In the genomic region with DNA sequence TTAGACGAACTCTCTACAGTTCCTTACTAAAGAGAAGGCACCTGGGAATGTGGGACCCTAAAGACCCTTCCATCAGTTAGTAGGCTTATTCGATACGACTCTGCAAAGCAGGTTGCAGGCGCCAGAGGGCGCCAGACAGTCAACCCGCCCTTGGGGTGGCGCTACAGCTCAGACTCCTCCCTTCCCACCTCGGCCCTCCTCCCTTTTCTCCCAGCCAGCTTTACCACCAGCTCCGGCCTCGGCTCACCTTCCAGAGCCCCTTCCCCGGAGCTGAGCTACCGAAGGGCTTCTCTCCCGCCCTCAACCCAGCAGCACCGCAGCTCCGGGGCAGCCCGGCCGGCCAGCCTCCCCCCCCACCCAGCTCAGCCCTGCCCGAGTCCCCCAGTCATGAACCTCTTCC, we compare ENCODE assay signal across 8 mouse cellular contexts. TPM values are rescaled to one million over a fixed set of nuclear protein-coding genes. Genes with fewer than 3 reads are reported as not detected.
A peak's percentile ranks its signal among the peaks of the same experiment; 100 is the strongest.
DNase-seq lines count a peak whose midpoint lies in the region; ATAC-seq lines count a peak whose summit lies in the region.

A gene (plus strand): TSS at position 149 of the 400 bp plus-strand sequence.

- ATAC-seq in erythroid progenitor cell, adult 5-6 weeks (replicated peaks; ENCODE audit: low FRiP score, poor library complexity, severe bottlenecking), result peak; percentile 84
- ATAC-seq in heart, embryonic 13.5 days (ENCODE audit: extremely low read depth, insufficient number of reproducible peaks, low FRiP score, low TSS enrichment), result peak; percentile 48; the same call in 1 of the 2 replicates
- ATAC-seq in liver, embryonic 12.5 days, result peak; percentile 80
- ATAC-seq in stomach, embryonic 15.5 days (ENCODE audit: insufficient read depth, low FRiP score, low read depth), result peak; percentile 83

- peaks cover 38% of the 10 kb centered on the region for H3K36me3 ChIP-seq in heart, embryonic 13.5 days
- peaks cover 38% of the 10 kb centered on the region for H3K36me3 ChIP-seq in liver, embryonic 12.5 days
- H3K36me3 ChIP-seq in stomach, embryonic 15.5 days, result peaks cover 22% of the 10 kb centered on the region

- WGBS in heart, embryonic 13.5 days, result under 1% methylated on average over 18 of the region's 18 CpGs
- 0% methylated on average over 18 of the region's 18 CpGs for WGBS in liver, embryonic 12.5 days (ENCODE audit: insufficient replicate concordance)
- 1% methylated on average over 18 of the region's 18 CpGs for WGBS in stomach, embryonic 15.5 days

- peak within 1 kb of the TSS; percentile 97 for H3K9ac ChIP-seq in heart, embryonic 13.5 days
- peak within 1 kb of the TSS; percentile 89 for H3K9ac ChIP-seq in liver, embryonic 12.5 days
- H3K9ac ChIP-seq in stomach, embryonic 15.5 days, result peak within 1 kb of the TSS; percentile 92

- no peaks in the 10 kb centered on the region for H3K9me3 ChIP-seq in heart, embryonic 13.5 days
- H3K9me3 ChIP-seq in liver, embryonic 12.5 days (replicated peaks), result no peaks in the 10 kb centered on the region
- H3K9me3 ChIP-seq in stomach, embryonic 15.5 days, result no peaks in the 10 kb centered on the region

- peak within 1 kb of the TSS; percentile 76 for H3K4me3 ChIP-seq in heart, embryonic 13.5 days
- H3K4me3 ChIP-seq in liver, embryonic 12.5 days, result peak within 1 kb of the TSS; percentile 77
- peak within 1 kb of the TSS; percentile 60 for H3K4me3 ChIP-seq in stomach, embryonic 15.5 days (replicated peaks)

- H3K4me2 ChIP-seq in heart, embryonic 13.5 days, result peak within 1 kb of the TSS; percentile 88
- peak within 1 kb of the TSS; percentile 91 for H3K4me2 ChIP-seq in liver, embryonic 12.5 days
- peak within 1 kb of the TSS; percentile 84 for H3K4me2 ChIP-seq in stomach, embryonic 15.5 days

- H3K4me1 ChIP-seq in heart, embryonic 13.5 days, result peaks cover 50% of the 10 kb centered on the region
- peaks cover 42% of the 10 kb centered on the region for H3K4me1 ChIP-seq in liver, embryonic 12.5 days
- peaks cover 41% of the 10 kb centered on the region for H3K4me1 ChIP-seq in stomach, embryonic 15.5 days

- peak within 1 kb of the TSS; percentile 94 for H3K27ac ChIP-seq in heart, embryonic 13.5 days (replicated peaks)
- H3K27ac ChIP-seq in liver, embryonic 12.5 days, result peak within 1 kb of the TSS; percentile 87
- H3K27ac ChIP-seq in stomach, embryonic 15.5 days, result peak within 1 kb of the TSS; percentile 92

- peaks cover 45% of the 10 kb centered on the region for H3K27me3 ChIP-seq in heart, embryonic 13.5 days (replicated peaks)
- H3K27me3 ChIP-seq in liver, embryonic 12.5 days (replicated peaks), result peaks cover 47% of the 10 kb centered on the region
- peaks cover 37% of the 10 kb centered on the region for H3K27me3 ChIP-seq in stomach, embryonic 15.5 days (replicated peaks)

- DNase-seq in CD4-positive helper T cell, adult 2 months (ENCODE audit: low read depth, low spot score), result peak; percentile 90
- peak; percentile 73 for DNase-seq in brain, embryonic 18.5 days (ENCODE audit: low read depth, low spot score)
- DNase-seq in kidney, postnatal 10 days, result peak; percentile 94
- DNase-seq in natural killer cell, adult 2 months (ENCODE audit: low spot score in 2 of 2), result peak; percentile 80 to 88

RNA-seq across cellular contexts. Expression of the gene that starts here (rescaled TPM):
- total RNA-seq in erythroid progenitor cell, adult 5-6 weeks (2015; ENCODE audit: low replicate concordance), result 55.9 and 91.4 TPM in 2 replicates
- 31.2 and 39.1 TPM in 2 replicates for total RNA-seq in erythroid progenitor cell, adult 5-6 weeks (2017; ENCODE audit: low replicate concordance)
- 56.4 and 58.7 TPM in 2 replicates for polyA plus RNA-seq in heart, embryonic 13.5 days (2015; fragmentation: Nextera tagmentation; extraction: Ambion mirVana)
- polyA plus RNA-seq in liver, embryonic 12.5 days (2016; fragmentation: Nextera tagmentation; extraction: Ambion mirVana), result 24.2 and 25.6 TPM in 2 replicates
- 72.0 and 79.7 TPM in 2 replicates for polyA plus RNA-seq in stomach, embryonic 15.5 days (2015; fragmentation: Nextera tagmentation; extraction: Ambion mirVana)

Comparison
In these comparisons a context has a peak if more than half of its experiments do, and no peak if none do; other contexts are left out.
1. Peak in every context shown above with its lines: DNase-seq, ATAC-seq, H3K4me3 ChIP-seq and H3K27ac ChIP-seq.